Mouse (Mus musculus): Measurements from ENCODE around the gene Pdzd8.

The Pdzd8 gene

DNA sequence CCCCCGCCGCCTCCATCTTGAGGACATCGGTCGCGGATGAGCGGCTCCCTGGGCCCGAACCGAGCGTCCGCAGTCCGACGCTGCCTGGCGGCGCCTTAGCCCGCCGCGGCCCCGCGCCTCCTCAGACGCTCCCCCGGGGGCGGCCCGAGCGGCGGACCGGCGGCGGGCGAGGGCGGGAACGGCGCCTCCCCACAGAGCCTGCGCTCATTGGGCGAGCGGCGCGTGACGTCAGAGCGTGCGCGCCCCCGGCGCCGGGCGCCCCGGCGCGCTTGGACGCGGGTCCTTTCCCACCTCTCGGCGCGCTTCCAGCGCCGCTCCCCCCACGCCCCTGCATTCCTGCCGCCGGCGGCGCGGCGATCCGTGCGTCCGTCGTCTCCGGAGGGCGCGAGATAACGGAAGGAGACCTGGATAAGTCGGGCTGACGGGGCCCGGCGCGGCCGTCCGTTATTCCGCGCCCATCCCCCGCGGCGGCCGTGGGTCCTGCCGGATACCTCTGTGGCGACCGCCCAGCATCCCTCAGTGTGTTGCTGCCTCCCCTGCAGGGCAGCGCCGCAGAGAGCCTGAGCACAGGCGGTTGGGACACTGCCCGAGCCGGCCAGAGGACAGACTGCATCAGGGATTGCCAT, at the start of gene Pdzd8:
Gene Pdzd8 (minus strand): TSS at position 123 of the 626 bp plus-strand sequence.
- in situ Hi-C loops (cut with MboI, MseI), result no loop called here

DNA sequence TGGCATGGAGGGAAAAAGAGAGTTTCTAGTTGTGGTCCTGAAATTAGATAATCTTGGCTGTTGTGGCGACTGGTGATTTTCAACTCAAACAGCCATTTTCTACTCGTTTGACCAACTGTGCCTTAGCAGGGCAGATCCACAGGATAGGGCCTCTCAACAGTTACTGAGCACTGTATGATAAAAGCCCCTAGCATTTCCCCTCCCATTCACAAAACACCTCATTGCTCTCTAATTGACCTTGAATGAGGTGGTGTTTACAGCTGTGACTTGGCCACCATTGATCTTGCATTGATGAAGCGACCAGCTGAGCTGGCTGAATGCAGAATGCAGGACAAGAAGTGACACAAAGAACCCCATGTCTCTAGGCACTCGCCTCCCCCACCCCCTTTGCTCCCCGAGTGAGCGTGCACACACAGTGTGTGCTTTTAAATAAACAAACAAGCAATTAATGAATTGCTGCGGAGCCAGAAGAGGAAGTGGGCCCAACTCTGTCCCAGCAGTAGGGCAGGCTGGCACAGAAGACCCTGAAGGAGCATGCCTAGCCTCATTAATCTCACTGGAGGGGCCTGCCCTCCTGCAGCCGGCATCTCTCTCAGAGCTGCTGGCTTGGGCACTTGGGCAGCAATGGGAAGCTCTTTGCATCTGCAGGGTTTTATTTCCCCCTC, 48.3 kb upstream of the Pdzd8 start:
- in situ Hi-C loops (cut with MboI, MseI), result no loop called here

DNA sequence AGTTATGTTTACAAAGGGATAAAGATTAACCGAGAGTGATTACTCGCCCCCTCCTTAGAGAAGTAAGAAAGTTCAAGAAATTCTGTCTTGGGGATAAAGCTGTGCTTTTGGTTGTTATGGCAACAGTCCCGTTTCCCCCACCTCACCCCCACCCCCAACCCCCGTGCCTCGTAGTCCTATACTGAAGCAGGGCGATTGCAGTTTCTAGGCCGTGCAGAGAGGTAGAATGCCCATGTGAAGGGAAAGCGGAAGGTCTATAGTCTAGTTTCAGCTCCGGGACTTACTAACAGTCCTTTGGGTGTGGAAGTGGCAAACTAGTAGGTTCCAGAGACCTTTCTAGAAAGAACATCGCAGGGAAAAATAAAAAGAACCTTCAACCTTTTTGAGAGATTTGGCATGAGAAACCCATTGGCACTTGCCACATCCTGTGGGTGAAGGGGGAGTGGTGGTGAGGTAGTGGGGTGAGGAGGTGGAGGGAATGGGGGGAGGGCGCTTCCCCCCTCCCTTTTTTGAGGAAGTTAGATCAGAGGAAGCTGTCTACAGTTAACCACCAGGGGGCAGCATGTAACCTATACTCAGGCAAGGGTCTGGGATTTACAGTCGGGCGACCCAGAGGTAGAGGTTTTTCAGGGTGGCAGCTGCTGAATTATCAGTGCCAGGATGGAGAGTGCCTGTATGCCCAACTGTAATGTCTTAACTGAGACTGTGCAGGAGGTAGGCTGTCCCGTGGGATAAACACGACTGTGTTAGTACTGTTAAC, 43.4 kb upstream of the Pdzd8 start:
- in situ Hi-C loops (cut with MboI, MseI), result no loop called here

DNA sequence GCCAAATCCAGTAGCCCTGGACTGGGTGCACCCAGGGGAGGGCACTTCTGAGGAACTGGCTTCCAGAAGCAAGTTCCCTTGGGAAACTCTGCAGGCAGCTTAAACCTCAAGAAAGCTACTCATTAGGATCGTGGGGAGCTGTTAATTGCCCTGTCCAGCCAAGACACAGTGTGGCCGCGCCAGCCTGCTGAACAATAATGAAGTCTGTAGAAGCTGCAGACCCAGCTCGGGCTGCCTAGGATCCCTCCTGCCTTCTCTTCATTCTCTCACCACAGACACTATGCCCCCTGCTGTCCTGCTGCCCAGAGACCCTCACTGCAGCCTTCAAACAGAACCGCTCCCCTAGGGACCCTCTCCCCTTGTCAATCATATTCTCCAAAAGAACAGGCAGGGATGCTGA, 42.8 kb upstream of the Pdzd8 start:
- in situ Hi-C loops (cut with MboI, MseI), result no loop called here

DNA sequence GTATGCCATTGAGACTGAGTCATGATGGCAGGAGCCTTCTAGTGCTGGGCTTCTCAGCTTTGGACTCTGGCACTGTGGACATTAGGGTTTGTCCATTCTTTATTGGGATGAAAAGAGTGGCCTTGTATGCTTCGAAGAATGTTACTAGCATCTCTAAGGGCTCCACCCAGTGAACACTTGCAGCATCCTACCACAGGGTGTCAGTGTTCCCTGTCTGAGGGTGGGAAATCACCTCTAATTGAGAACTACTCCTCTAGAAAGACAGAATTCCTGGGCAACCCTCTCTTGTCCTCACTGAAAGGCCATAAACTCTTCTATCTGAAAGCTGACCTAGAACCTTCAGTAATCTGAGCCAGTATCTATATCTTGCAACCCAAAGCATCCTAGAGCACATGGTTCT, 41.6 kb upstream of the Pdzd8 start:
- in situ Hi-C loops (cut with MboI, MseI), result no loop called here

DNA sequence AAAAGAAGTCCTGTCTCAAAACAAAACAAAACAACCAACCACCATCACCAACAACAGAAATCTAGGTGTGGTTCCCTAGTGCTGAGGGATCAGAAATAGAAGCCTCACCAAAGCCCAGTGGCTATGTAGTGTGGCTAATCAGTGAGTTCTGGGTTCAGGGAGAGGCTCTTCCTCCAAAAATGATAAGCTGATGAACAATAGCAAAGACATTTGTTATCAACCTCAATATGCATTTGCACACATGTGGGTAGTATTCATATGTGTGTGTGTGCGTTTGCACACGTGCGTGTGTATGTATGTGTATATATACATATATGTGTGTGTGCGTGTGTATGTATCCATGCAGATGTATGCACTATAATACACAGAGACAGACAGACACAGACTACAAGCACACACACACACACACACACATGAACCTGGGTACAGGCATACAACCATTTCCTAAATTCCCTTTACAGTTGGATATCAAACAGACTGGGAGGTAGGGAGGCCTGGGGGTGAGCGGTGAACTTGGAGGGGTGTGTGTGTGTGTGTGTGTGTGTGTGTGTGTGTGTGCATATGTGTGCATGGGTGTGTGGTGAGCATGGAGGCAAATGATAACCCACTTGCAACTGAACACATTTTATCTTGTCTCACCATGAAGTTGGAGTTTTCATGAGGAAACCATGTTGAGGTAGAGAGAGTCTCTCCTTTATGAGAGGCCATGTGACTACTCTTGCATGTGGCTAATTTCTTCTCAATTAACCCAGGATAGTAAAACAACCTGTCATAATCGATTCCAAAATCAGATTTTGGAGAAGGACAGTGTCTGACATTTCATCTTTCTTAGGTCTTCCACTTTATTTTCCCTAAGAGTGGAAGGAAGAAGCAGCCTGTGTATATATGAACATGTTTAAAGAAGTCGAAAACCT, 39.3 kb upstream of the Pdzd8 start:
- in situ Hi-C loops (cut with MboI, MseI), result no loop called here

DNA sequence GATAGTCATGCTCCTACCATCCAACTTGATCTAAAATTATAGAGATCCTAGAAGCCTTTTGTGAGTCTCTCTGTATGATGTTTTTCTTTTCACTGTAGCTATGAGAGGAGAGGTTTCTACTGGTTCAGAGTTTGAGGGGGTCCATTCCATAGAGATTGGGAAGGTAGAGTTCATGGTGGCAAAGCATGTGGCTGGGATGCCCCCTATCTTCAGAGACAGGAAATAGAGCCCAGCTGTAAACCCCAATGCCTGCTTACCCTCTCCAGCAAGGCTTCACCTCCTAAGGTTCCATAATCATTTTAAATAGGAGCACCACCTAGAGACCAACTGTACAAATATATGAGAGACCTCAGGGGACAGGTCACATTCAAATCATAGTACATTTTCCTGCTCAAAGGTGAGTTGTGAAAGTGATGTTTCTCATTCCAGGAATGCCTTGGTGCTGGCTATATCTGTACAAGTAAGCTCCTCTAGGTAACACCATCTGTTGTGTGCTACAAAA, 36.9 kb upstream of the Pdzd8 start:
- in situ Hi-C loops (cut with MboI, MseI), result no loop called here

DNA sequence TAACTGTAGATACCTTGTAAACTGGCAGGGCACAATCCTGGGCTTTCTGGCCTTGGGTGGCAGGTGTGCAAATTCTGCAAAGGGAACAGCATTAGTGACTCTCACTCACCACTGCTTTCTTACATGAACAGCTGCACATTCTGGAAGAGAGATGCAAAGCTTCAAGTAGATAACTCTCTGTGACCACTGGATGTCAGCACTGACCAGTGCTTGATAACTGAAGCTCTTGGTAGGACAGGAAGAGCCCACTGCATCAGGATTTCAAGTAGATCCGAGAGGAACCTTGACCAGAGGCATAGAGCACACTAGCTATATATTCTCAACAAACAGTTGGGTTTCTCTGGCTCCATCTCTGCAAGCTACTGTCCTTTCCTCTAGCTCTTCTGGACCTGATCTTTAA, 34.4 kb upstream of the Pdzd8 start:
- in situ Hi-C loops (cut with MboI, MseI), result no loop called here

DNA sequence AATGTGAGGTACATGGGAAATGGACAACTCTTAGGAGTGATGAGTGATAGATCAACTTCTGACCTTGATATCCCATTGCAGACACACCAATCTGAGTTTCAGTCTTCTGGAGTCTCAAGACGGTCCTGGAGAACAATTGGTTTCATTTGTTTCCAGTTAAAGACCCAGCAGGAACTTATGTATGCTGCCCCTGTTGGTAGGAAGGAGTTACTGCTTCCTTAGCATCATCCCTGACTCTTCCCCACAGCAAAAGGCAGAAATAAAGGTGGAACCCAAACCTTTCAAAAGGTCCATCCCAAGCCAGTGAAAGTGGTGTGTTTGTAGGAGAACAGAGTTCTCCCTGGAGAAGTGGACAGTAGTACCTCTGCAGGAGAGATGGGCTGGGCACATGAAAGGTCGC, 30.9 kb upstream of the Pdzd8 start:
- in situ Hi-C loops (cut with MboI, MseI), result no loop called here

DNA sequence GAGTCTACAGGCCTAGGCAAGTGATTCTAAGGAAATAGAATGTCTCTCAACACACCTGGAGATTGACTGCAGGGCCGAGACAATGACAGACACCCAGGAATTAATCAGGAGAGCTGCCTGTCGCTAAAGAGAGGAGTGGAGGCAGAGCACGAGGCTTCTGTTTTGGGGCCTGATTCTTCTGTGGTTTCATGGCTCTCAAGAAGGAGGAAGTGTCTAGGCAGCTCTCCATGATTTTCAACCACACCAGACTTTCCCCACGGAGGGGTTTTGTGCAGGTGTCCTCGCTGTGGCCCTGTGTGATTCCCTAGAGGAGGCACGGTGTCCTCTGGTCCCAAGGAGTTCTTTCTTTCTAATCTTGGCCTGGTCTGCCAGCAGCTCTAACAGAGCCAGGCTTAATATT, 29.4 kb upstream of the Pdzd8 start:
- in situ Hi-C loops (cut with MboI, MseI), result no loop called here

DNA sequence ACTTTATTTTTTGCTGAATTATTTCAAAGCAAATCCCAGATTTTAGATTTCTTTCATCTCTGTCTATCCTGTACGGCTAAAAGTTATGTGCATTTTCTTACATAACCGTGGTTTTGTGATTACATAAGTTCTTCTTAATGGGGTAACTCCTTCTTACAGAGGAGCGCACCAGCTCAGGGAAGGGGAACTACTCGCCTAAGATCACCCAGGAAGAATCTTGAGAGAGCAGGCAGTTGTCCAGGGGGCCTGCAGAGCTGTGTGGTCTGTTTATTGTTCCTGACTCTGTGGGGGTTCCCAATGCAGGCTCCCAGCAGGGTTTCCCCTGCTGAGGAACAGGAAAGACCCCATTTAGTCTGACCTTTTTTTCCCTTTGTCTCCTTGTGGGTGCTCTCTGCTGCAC, 27.3 kb upstream of the Pdzd8 start:
- in situ Hi-C loops (cut with MboI, MseI), result no loop called here

DNA sequence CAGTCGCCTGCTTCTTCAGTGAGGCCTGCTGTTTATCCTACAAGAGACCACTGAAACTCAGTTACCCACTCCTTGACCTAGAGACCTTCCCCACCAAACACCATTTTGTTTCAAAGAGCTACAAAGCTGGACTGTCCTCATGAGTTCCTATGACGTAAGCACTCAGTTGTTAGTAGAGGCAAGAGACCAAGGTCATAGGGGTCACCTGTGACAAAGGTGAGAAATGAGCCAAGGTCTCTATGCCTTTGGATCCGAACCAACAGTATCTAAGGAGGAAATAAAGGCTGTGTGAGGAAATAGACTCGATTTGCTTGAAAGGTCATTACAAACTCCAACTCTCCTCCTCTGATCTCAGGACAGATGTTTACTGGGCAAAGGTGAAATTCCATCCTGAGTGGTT, 25.4 kb upstream of the Pdzd8 start:
- in situ Hi-C loops (cut with MboI, MseI), result no loop called here

DNA sequence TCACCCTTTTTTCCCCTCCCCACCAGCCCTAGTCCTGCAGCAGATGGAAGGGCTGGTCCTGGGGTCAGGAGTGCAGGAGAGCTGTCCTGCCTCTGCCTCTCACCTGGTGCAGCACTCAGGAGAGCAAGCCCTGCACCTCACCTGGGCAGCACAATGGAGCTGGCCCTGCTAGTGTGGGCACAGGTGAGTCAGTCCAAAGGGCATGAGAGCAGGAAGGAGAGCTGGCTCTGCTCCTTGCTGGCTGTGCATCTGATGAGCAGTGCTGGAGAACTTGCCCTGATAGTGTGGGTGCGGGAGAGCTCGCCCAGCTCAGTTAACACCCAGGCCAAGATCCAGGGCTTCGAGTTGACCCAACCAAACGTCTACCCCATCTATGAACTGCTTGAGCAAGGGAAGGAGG, 22.3 kb upstream of the Pdzd8 start:
- in situ Hi-C loops (cut with MboI, MseI), result no loop called here

DNA sequence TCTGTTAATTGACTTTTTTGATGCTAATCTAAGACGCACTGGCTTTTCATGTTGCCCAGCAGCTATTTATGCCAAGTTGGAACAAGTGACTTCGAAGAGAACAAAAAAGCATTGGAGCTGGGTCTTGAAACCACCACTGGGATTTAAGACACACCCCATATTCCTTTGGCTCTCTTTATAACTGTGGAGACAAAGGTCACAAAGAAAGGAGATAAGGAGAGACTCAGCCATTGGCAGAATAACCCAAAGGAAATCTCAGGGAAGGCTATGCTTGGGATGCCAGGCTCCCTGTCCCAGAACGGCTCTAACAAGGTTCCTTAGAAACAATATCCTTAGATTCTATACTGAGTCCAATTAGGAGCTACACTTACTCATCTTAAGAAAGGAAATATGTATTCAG, 21.1 kb upstream of the Pdzd8 start:
- in situ Hi-C loops (cut with MboI, MseI), result no loop called here

DNA sequence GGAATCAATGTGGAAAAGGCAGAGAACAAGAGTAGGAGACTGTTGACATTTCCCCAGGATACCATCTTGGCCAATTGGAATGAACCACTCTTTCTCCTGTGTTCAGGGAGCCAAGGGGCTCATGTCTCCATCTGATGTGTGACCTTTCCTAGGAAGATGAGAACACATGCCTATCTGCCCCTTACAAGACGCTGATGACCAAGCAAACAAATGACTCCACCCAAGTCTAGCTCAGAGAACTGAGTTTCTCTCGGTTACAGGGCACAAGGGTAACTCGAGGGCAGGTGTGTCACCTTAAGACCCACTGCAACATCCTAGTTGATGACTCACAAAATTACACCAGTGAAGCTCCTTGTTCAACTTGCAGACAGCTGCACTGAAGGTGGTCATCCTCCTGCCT, 18.1 kb upstream of the Pdzd8 start:
- in situ Hi-C loops (cut with MboI, MseI), result no loop called here

DNA sequence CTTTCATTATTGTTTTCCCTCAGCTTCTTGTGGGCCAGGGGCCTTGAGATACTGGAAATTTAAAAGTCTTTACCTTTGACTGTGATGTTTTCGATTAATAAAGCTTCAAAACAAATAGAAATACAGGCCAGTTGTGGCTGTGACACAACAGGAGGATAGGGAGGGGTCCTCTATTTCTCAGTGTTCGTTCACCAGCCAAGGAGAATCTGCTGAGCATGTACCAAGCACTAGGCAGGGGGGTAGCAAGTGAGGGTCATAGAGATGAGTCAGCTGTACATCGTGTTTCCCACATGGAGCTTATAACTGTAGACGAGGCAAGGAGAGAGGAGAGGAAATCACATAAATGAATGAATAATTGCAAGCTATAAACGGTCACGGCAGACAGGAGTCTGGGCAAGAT, 17.1 kb upstream of the Pdzd8 start:
- in situ Hi-C loops (cut with MboI, MseI), result no loop called here

DNA sequence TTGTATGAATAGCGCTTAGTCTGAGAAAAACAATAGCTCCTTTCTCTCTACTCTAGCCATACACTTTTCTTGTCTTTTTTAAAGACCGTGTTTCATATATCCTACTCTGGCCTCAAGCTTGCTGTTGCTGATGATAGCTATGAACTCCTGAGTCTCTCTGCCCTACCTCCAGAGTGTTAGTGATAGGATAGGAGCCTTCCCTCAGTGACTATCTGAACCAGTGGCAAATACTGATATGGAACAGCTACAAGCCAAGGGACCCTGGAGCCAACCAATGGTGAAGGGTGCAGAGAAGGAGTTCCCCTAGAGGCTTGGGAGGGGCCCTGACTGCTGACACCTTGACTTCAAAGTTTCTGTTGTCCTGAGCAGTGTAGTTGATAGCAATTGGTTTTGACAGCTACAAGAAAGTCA, 14.9 kb upstream of the Pdzd8 start:
- in situ Hi-C loops (cut with MboI, MseI), result no loop called here

DNA sequence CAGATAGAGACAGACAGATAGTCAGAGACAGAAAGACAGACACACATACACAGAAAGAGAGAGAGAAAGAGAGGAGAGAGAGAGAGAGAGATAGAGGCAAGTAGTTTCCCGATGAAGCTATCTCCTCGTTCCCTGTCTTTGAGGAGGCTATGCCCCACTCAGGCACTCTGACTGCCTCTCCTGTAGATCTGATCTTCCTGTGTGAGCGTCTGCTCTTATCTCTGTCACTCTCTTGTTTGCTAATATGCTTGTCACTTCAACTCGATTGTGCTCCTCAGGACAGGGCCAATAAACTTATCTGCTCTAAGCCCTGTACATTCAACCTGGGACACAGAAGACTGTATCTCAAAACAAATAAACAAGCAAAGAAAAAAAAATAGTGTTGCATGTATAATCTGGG, 13.6 kb upstream of the Pdzd8 start:
- in situ Hi-C loops (cut with MboI, MseI), result no loop called here

DNA sequence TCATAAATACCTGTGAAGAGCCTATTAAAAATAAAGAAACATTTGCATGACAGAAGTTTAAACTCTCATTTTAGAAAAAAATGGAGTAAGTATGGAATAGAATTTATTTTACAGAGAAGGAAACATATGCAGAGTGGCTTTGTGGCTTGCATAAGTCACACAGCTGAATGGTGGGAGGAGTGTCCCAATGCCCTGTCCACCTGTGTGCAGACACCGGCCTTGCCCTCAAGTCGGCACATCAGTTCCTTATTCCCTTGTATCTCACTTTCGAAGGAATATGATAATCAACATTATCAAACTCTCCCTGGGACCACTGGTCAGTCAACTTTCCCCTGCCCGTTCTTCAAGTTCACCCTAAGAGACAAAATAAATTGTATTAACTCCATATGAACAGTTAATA, 12.3 kb upstream of the Pdzd8 start:
- in situ Hi-C loops (cut with MboI, MseI), result no loop called here

DNA sequence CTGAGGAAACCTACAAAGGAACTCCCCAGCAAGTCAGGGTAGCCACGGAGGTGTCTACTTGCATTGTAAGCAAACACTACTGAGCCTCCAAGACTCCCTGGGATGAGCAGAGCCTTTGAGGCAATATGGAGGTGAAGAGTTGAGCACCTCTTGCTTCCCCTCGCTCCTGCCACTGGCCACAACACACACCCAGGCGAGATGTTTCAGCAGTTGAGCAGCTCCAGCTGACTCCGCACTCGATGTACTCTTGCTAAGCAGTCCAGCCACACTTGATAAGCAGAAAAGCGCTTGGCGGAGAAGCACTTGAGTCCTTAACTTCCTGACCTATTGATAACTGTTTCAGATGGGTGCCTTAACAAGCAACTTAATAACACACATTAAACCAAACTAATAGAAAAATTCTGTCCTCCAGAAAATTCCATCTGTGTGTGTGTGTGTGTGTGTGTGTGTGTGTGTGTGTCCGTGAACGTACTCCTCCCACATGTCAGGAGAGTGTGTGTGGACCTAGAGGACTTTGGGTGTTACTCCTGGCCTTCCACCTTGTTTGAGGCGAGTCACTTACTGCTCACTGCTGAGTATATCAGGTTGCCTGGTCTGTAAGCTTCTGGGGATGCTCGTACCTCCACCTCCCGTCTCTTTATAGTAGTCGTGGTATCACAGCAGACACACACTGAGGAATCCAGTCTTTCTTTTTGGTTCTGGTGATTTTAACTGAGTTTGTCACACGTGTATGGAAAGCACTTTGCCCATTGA, 11.4 kb upstream of the Pdzd8 start:
- in situ Hi-C loops (cut with MboI, MseI), result no loop called here

DNA sequence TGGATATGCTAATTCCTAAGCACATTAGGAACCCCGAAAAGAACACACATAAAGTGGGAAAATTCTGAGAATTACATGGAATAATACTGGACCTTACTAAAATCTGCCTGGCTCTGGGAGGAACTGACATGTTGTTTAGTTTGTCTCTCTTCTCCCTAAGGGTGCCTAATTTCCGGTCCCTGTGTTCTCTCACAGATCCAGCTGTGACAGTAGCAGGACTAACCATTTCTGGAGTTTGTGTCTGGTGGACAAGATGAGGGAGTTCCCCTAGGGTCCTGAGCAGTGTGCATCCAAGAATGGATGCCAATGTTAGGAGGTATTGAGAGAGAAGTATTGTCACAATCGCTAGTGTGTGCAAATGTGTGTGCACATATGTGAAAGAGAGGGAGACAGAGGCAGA, 10.8 kb upstream of the Pdzd8 start:
- in situ Hi-C loops (cut with MboI, MseI), result no loop called here

Data from T-helper 1 cell (primary cell).